Mouse (Mus musculus): ENCODE measurements around the gene Sema5a. TPM values are rescaled to one million over a fixed set of nuclear protein-coding genes. Genes with fewer than 3 reads are reported as not detected.

Sema5a gene
- polyA plus RNA-seq, 1 experiment from 2014 or later = 0.48 TPM

- H3K27me3 ChIP-seq (ENCODE audit: control insufficient read depth, insufficient read depth, low read depth, low read length) = no peaks in the 10 kb centered on the region
- H3K4me2 ChIP-seq (ENCODE audit: low read depth, low read length) = no peak overlapping the region
- H3K27ac ChIP-seq (ENCODE audit: low read length) = no peak overlapping the region
- ATAC-seq (ENCODE audit: low read depth) = no peak
- no peaks in the 10 kb centered on the region for H3K36me3 ChIP-seq (ENCODE audit: control insufficient read depth, insufficient read depth)
- H3K9ac ChIP-seq (ENCODE audit: low read depth, low read length) = no peak overlapping the region
- no peaks in the 10 kb centered on the region for H3K4me1 ChIP-seq (ENCODE audit: control insufficient read depth, low read depth, low read length)
- 66% methylated on average over 6 of the region's 6 CpGs for WGBS (ENCODE audit: insufficient replicate concordance)
- no peaks in the 10 kb centered on the region for H3K9me3 ChIP-seq (replicated peaks; ENCODE audit: control insufficient read depth, low read length)
- H3K4me3 ChIP-seq (ENCODE audit: low read depth, low read length) = no peak overlapping the region
Measured at GRCm38 (mm10) chr15:32574327-32574726, 329.7 kb downstream of the Sema5a start.

- H3K4me2 ChIP-seq (ENCODE audit: low read depth, low read length) = no peak overlapping the region
- H3K27me3 ChIP-seq (ENCODE audit: control insufficient read depth, insufficient read depth, low read depth, low read length) = no peaks in the 10 kb centered on the region
- H3K36me3 ChIP-seq (ENCODE audit: control insufficient read depth, insufficient read depth) = no peaks in the 10 kb centered on the region
- ATAC-seq (ENCODE audit: low read depth) = no peak
- H3K9ac ChIP-seq (ENCODE audit: low read depth, low read length) = no peak overlapping the region
- H3K4me1 ChIP-seq (ENCODE audit: control insufficient read depth, low read depth, low read length) = no peaks in the 10 kb centered on the region
- H3K27ac ChIP-seq (ENCODE audit: low read length) = no peak overlapping the region
- no peaks in the 10 kb centered on the region for H3K9me3 ChIP-seq (replicated peaks; ENCODE audit: control insufficient read depth, low read length)
- H3K4me3 ChIP-seq (ENCODE audit: low read depth, low read length) = no peak overlapping the region
- WGBS (ENCODE audit: insufficient replicate concordance) = 44% methylated on average over 2 of the region's 2 CpGs
Measured at GRCm38 (mm10) chr15:32575212-32575611, 330.6 kb downstream of the Sema5a start.

- Histone ChIP-seq H3K4me2 (ENCODE audit: low read depth, low read length) (no peak overlapping the region), H3K9me3 (replicated peaks; ENCODE audit: control insufficient read depth, low read length) (no peaks in the 10 kb centered on the region), H3K9ac (ENCODE audit: low read depth, low read length) (no peak overlapping the region), H3K36me3 (ENCODE audit: control insufficient read depth, insufficient read depth) (no peaks in the 10 kb centered on the region), H3K4me1 (ENCODE audit: control insufficient read depth, low read depth, low read length) (no peaks in the 10 kb centered on the region), H3K27ac (ENCODE audit: low read length) (no peak overlapping the region), H3K27me3 (ENCODE audit: control insufficient read depth, insufficient read depth, low read depth, low read length) (no peaks in the 10 kb centered on the region), H3K4me3 (ENCODE audit: low read depth, low read length) (no peak overlapping the region)
- ATAC-seq (ENCODE audit: low read depth) = no peak
- 51% methylated on average over 4 of the region's 4 CpGs for WGBS (ENCODE audit: insufficient replicate concordance)
Measured at GRCm38 (mm10) chr15:32579351-32579750, 334.7 kb downstream of the Sema5a start.

GRCm38 (mm10) chr15:32590641-32591040, 346.0 kb downstream of the Sema5a start:
- Histone ChIP-seq H3K9me3 (replicated peaks; ENCODE audit: control insufficient read depth, low read length) (no peaks in the 10 kb centered on the region), H3K36me3 (ENCODE audit: control insufficient read depth, insufficient read depth) (no peaks in the 10 kb centered on the region), H3K9ac (ENCODE audit: low read depth, low read length) (no peak overlapping the region), H3K4me3 (ENCODE audit: low read depth, low read length) (no peak overlapping the region), H3K27me3 (ENCODE audit: control insufficient read depth, insufficient read depth, low read depth, low read length) (no peaks in the 10 kb centered on the region), H3K4me1 (ENCODE audit: control insufficient read depth, low read depth, low read length) (no peaks in the 10 kb centered on the region), H3K27ac (ENCODE audit: low read length) (no peak overlapping the region), H3K4me2 (ENCODE audit: low read depth, low read length) (no peak overlapping the region)
- WGBS (ENCODE audit: insufficient replicate concordance) = 52% methylated on average over 1 of the region's 1 CpGs
- ATAC-seq (ENCODE audit: low read depth) = no peak

- no peak for ATAC-seq (ENCODE audit: low read depth)
- Histone ChIP-seq H3K36me3 (ENCODE audit: control insufficient read depth, insufficient read depth) (no peaks in the 10 kb centered on the region), H3K27me3 (ENCODE audit: control insufficient read depth, insufficient read depth, low read depth, low read length) (no peaks in the 10 kb centered on the region), H3K4me2 (ENCODE audit: low read depth, low read length) (no peak overlapping the region), H3K4me1 (ENCODE audit: control insufficient read depth, low read depth, low read length) (no peaks in the 10 kb centered on the region), H3K27ac (ENCODE audit: low read length) (no peak overlapping the region), H3K9ac (ENCODE audit: low read depth, low read length) (no peak overlapping the region), H3K4me3 (ENCODE audit: low read depth, low read length) (no peak overlapping the region), H3K9me3 (replicated peaks; ENCODE audit: control insufficient read depth, low read length) (no peaks in the 10 kb centered on the region)
- WGBS (ENCODE audit: insufficient replicate concordance) = 74% methylated on average over 5 of the region's 5 CpGs
Measured at GRCm38 (mm10) chr15:32593746-32594145, 349.1 kb downstream of the Sema5a start.

- Histone ChIP-seq H3K27me3 (ENCODE audit: control insufficient read depth, insufficient read depth, low read depth, low read length) (no peaks in the 10 kb centered on the region), H3K27ac (ENCODE audit: low read length) (no peak overlapping the region), H3K4me2 (ENCODE audit: low read depth, low read length) (no peak overlapping the region), H3K36me3 (ENCODE audit: control insufficient read depth, insufficient read depth) (no peaks in the 10 kb centered on the region), H3K4me3 (ENCODE audit: low read depth, low read length) (no peak overlapping the region), H3K4me1 (ENCODE audit: control insufficient read depth, low read depth, low read length) (no peaks in the 10 kb centered on the region), H3K9ac (ENCODE audit: low read depth, low read length) (no peak overlapping the region), H3K9me3 (replicated peaks; ENCODE audit: control insufficient read depth, low read length) (no peaks in the 10 kb centered on the region)
- WGBS (ENCODE audit: insufficient replicate concordance) = 66% methylated on average over 6 of the region's 6 CpGs
- no peak for ATAC-seq (ENCODE audit: low read depth)
Measured at GRCm38 (mm10) chr15:32596574-32596973, 352.0 kb downstream of the Sema5a start.

- ATAC-seq (ENCODE audit: low read depth) = no peak
- Histone ChIP-seq H3K4me3 (ENCODE audit: low read depth, low read length) (no peak overlapping the region), H3K36me3 (ENCODE audit: control insufficient read depth, insufficient read depth) (no peaks in the 10 kb centered on the region), H3K9me3 (replicated peaks; ENCODE audit: control insufficient read depth, low read length) (no peaks in the 10 kb centered on the region), H3K4me2 (ENCODE audit: low read depth, low read length) (no peak overlapping the region), H3K27ac (ENCODE audit: low read length) (no peak overlapping the region), H3K9ac (ENCODE audit: low read depth, low read length) (no peak overlapping the region), H3K4me1 (ENCODE audit: control insufficient read depth, low read depth, low read length) (no peaks in the 10 kb centered on the region), H3K27me3 (ENCODE audit: control insufficient read depth, insufficient read depth, low read depth, low read length) (no peaks in the 10 kb centered on the region)
- WGBS (ENCODE audit: insufficient replicate concordance) = 73% methylated on average over 3 of the region's 3 CpGs
Measured at GRCm38 (mm10) chr15:32597189-32597588, 352.6 kb downstream of the Sema5a start.

GRCm38 (mm10) chr15:32607236-32607635, 362.6 kb downstream of the Sema5a start:
- Histone ChIP-seq H3K4me3 (ENCODE audit: low read depth, low read length) (no peak overlapping the region), H3K9ac (ENCODE audit: low read depth, low read length) (no peak overlapping the region), H3K4me1 (ENCODE audit: control insufficient read depth, low read depth, low read length) (no peaks in the 10 kb centered on the region), H3K9me3 (replicated peaks; ENCODE audit: control insufficient read depth, low read length) (no peaks in the 10 kb centered on the region), H3K27ac (ENCODE audit: low read length) (no peak overlapping the region), H3K4me2 (ENCODE audit: low read depth, low read length) (no peak overlapping the region), H3K27me3 (ENCODE audit: control insufficient read depth, insufficient read depth, low read depth, low read length) (no peaks in the 10 kb centered on the region), H3K36me3 (ENCODE audit: control insufficient read depth, insufficient read depth) (no peaks in the 10 kb centered on the region)
- WGBS (ENCODE audit: insufficient replicate concordance) = 49% methylated on average over 3 of the region's 3 CpGs
- ATAC-seq (ENCODE audit: low read depth) = no peak

- no peaks in the 10 kb centered on the region for H3K4me1 ChIP-seq (ENCODE audit: control insufficient read depth, low read depth, low read length)
- WGBS (ENCODE audit: insufficient replicate concordance) = 72% methylated on average over 2 of the region's 2 CpGs
- H3K4me3 ChIP-seq (ENCODE audit: low read depth, low read length) = no peak overlapping the region
- no peaks in the 10 kb centered on the region for H3K36me3 ChIP-seq (ENCODE audit: control insufficient read depth, insufficient read depth)
- no peak overlapping the region for H3K4me2 ChIP-seq (ENCODE audit: low read depth, low read length)
- H3K27me3 ChIP-seq (ENCODE audit: control insufficient read depth, insufficient read depth, low read depth, low read length) = no peaks in the 10 kb centered on the region
- no peaks in the 10 kb centered on the region for H3K9me3 ChIP-seq (replicated peaks; ENCODE audit: control insufficient read depth, low read length)
- no peak for ATAC-seq (ENCODE audit: low read depth)
- no peak overlapping the region for H3K27ac ChIP-seq (ENCODE audit: low read length)
- no peak overlapping the region for H3K9ac ChIP-seq (ENCODE audit: low read depth, low read length)
Measured at GRCm38 (mm10) chr15:32610776-32611175, 366.2 kb downstream of the Sema5a start.

- Histone ChIP-seq H3K27me3 (ENCODE audit: control insufficient read depth, insufficient read depth, low read depth, low read length) (no peaks in the 10 kb centered on the region), H3K27ac (ENCODE audit: low read length) (no peak overlapping the region), H3K36me3 (ENCODE audit: control insufficient read depth, insufficient read depth) (no peaks in the 10 kb centered on the region), H3K4me1 (ENCODE audit: control insufficient read depth, low read depth, low read length) (no peaks in the 10 kb centered on the region), H3K9ac (ENCODE audit: low read depth, low read length) (no peak overlapping the region), H3K9me3 (replicated peaks; ENCODE audit: control insufficient read depth, low read length) (no peaks in the 10 kb centered on the region), H3K4me2 (ENCODE audit: low read depth, low read length) (no peak overlapping the region), H3K4me3 (ENCODE audit: low read depth, low read length) (no peak overlapping the region)
- no peak for ATAC-seq (ENCODE audit: low read depth)
- 70% methylated on average over 7 of the region's 7 CpGs for WGBS (ENCODE audit: insufficient replicate concordance)
Measured at GRCm38 (mm10) chr15:32611201-32611600, 366.6 kb downstream of the Sema5a start.

All from liver, embryonic 16.5 days (tissue).